Mouse (Mus musculus): ENCODE results near the gene Katnb1. TPM values are rescaled to one million over a fixed set of nuclear protein-coding genes. Genes with fewer than 3 reads are reported as not detected.

Katnb1 gene
- total and polyA plus RNA-seq, 3 experiments = 9.8 to 19.8 (median 13.1) TPM

DNA sequence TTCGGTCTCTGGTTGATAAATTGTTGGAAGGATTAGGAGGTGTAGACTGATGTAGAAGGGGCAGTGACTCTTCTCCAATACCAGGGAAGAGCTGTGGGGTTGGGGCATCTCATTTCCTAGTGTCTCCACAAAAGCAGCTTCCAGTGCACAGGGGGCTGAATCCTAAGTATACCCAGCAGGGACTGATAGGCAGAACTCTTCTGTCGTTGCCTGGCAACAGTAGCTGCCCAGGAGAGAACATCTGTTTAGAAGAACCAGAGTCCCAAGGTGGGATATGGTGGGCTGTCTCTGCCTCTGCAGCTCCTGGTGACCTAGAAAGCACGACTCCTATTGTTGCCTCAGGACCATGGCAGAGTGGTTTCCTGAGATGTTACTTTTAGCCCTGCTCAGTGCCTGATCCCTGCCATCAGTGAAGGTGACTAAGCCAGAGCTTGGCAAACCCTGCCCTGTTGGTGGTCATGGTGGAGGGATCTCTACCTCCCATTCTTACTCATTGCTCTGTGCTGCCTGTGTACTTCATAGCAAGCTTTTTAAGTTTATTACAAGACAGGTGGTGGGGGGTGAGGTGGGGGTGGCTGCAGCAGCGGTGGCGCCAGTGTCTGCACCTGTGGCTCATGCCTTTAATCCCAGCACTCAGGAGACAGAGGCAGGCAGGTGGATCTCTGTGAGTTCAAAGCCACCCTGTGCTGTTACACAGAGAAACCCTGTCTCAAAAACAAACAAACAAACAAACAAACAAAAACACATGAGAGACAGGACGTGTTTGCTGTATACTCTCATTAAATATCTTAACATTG lies 32.9 kb upstream of the Katnb1 start:
- Histone ChIP-seq H3K9ac (ENCODE audit: insufficient read depth, low read depth) (no peak overlapping the region), H3K4me1 (ENCODE audit: control insufficient read depth in 1 of 2, insufficient read depth in 2 of 2) (0 out of 4 replicates have a peak, but pooled peaks cover 0 to 2% of the 10 kb centered on the region in 2 experiments), H3K9me3 (replicated peaks; ENCODE audit: low read length) (no peaks in the 10 kb centered on the region), H3K27me3 (replicated peaks) (peaks cover 47% of the 10 kb centered on the region), H3K4me3 (replicated peaks in 1 of 3; ENCODE audit: low read depth in 2 of 3, low read length in 2 of 3, poor library complexity in 1 of 3) (no peak overlapping the region), H3K36me3 (replicated peaks in 1 of 2; ENCODE audit: control insufficient read depth in 1 of 2, insufficient read depth in 1 of 2, low read length in 1 of 2) (no peaks in the 10 kb centered on the region), H3K79me2 (replicated peaks; ENCODE audit: control insufficient read depth, extremely low read depth, insufficient read depth, poor library complexity, severe bottlenecking) (no peaks in the 10 kb centered on the region), H3K4me2 (ENCODE audit: insufficient read depth, low read depth, poor library complexity, severe bottlenecking) (no peak overlapping the region), H3K27ac (ENCODE audit: insufficient read depth, low read depth) (no peak overlapping the region)
- DNase-seq (ENCODE audit: extremely low read depth) = no peak
- in situ Hi-C loops (cut with MboI; ENCODE audit: low pct_ligation_motif_present, low pct_unique_long_range_greater_than_20kb, low sequenced_read_pairs) (no loop called here), dilution Hi-C loops (cut with MboI; ENCODE audit: extremely low pct_ligation_motif_present, extremely low pct_unique_long_range_greater_than_20kb, low sequenced_read_pairs) (no loop called here)
- TF ChIP-seq MAX (IDR thresholded peaks at IDR 0.05; ENCODE audit: low read length) = no peak
- TF ChIP-seq ZC3H11A (IDR thresholded peaks at IDR 0.05; ENCODE audit: low read depth, low read length) = no peak
- TF ChIP-seq HCFC1 (IDR thresholded peaks at IDR 0.05; ENCODE audit: low read depth, low read length) = no peak
- no peak for TF ChIP-seq UBTF (IDR thresholded peaks at IDR 0.05; ENCODE audit: low read depth, low read length)
- TF ChIP-seq IRF4 (IDR thresholded peaks at IDR 0.05; ENCODE audit: low read depth, low read length) = no peak
- no peak for TF ChIP-seq JUND (conservative IDR thresholded peaks at IDR 0.05; ENCODE audit: low read depth, low read length)
- TF ChIP-seq ZKSCAN1 (IDR thresholded peaks at IDR 0.05; ENCODE audit: borderline replicate concordance, low read depth, low read length) = no peak
- TF ChIP-seq RAD21 (IDR thresholded peaks at IDR 0.05; ENCODE audit: low read depth, low read length) = no peak

DNA sequence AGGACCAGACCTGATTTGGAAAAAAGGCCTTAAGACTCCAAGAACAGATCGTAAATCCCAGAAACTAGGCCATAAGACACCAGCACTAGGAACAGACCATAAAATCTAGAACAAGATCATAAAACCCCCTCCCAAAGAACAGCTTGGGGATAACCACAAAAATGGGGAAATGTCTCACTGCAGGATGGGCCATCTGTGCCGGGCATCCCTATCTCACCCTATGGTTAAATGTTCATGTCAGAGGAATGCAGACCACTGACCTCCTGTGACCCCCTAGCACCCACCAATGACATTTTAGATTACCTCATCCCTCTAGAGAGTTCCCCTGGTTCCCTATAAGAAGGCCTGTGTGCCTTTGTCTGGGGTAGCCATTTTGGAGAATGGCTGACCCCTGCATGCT lies 31.4 kb upstream of the Katnb1 start:
- dilution Hi-C loops (cut with MboI; ENCODE audit: extremely low pct_ligation_motif_present, extremely low pct_unique_long_range_greater_than_20kb, low sequenced_read_pairs) = no loop called here
- Histone ChIP-seq H3K4me3 (replicated peaks in 1 of 3; ENCODE audit: low read depth in 2 of 3, low read length in 2 of 3, poor library complexity in 1 of 3) (no peak overlapping the region), H3K9ac (ENCODE audit: insufficient read depth, low read depth) (no peak overlapping the region), H3K27ac (ENCODE audit: insufficient read depth, low read depth) (no peak overlapping the region), H3K27me3 (replicated peaks) (peaks cover 48% of the 10 kb centered on the region), H3K36me3 (replicated peaks in 1 of 2; ENCODE audit: control insufficient read depth in 1 of 2, insufficient read depth in 1 of 2, low read length in 1 of 2) (no peaks in the 10 kb centered on the region), H3K4me1 (ENCODE audit: control insufficient read depth in 1 of 2, insufficient read depth in 2 of 2) (no peaks in the 10 kb centered on the region), H3K79me2 (replicated peaks; ENCODE audit: control insufficient read depth, extremely low read depth, insufficient read depth, poor library complexity, severe bottlenecking) (no peaks in the 10 kb centered on the region), H3K4me2 (ENCODE audit: insufficient read depth, low read depth, poor library complexity, severe bottlenecking) (no peak overlapping the region), H3K9me3 (replicated peaks; ENCODE audit: low read length) (no peaks in the 10 kb centered on the region)
- TF ChIP-seq MYC (IDR thresholded peaks at IDR 0.05; ENCODE audit: low read depth, low read length) (no peak), CHD1 (IDR thresholded peaks at IDR 0.05; ENCODE audit: low read depth, low read length) (no peak), ELF1 (IDR thresholded peaks at IDR 0.05; ENCODE audit: low read depth, low read length) (no peak), RAD21 (IDR thresholded peaks at IDR 0.05; ENCODE audit: low read depth, low read length) (no peak), CTCF (conservative IDR thresholded peaks at IDR 0.05 in 1 of 2, IDR thresholded peaks at IDR 0.05 in 1 of 2; ENCODE audit: low read depth in 2 of 2, low read length in 2 of 2) (no peak), POLR2A (IDR thresholded peaks at IDR 0.05; ENCODE audit: low read depth, low read length) (no peak), JUND (conservative IDR thresholded peaks at IDR 0.05; ENCODE audit: low read depth, low read length) (no peak), MAZ (IDR thresholded peaks at IDR 0.05; ENCODE audit: low read depth, low read length) (no peak), MEF2A (IDR thresholded peaks at IDR 0.05; ENCODE audit: borderline replicate concordance, low read depth, low read length) (no peak), ZNF384 (IDR thresholded peaks at IDR 0.05; ENCODE audit: low read depth, low read length) (no peak)
- in situ Hi-C loops (cut with MboI; ENCODE audit: low pct_ligation_motif_present, low pct_unique_long_range_greater_than_20kb, low sequenced_read_pairs) = no loop called here
- no peak for DNase-seq (ENCODE audit: extremely low read depth)
